Mouse (Mus musculus): ENCODE results near the gene Zar1. TPM values are rescaled to one million over a fixed set of nuclear protein-coding genes. Genes with fewer than 3 reads are reported as not detected.
"Not testable (repeated sequence)": the region's sequence is repeated elsewhere in the genome, so short reads cannot be mapped to it uniquely, and the experiment has no call there.

The Zar1 gene
- polyA plus RNA-seq, 1 experiment from 2014 or later: not detected

- Histone ChIP-seq H3K4me3 (ENCODE audit: low read length) (peak overlapping the region; percentile 48), H3K9ac (ENCODE audit: low read length) (peak overlapping the region; percentile 48; the same call in 1 of the 2 replicates)
- 4% methylated on average over 53 of the region's 73 CpGs for WGBS
Measured at GRCm38 (mm10) chr5:72580088-72580969, 725 bp downstream of the Zar1 start.

DNA sequence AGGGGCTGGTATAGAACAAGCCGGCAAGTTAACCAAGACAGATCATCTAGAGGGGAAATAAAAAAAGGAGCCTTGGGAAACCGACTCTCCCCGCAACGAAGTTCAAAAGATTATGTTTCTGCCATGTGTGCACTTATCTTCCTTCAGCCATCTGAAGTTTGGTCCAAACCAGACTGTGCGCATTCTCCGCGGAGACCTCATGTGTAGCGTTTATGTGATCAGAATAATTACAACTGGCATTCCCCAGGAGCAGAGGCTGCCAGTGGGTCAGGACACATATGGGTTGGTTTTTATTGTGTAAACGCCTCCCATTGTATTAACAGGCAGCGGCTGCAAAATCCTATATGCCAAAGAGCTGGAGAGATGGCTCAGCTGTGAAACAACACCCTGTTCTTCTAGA, 1.5 kb downstream of the Zar1 start:
- not testable (repeated sequence) for H3K9ac ChIP-seq (ENCODE audit: low read length); H3K4me1 ChIP-seq (replicated peaks; ENCODE audit: control insufficient read depth, insufficient read depth, low read length); H3K9me3 ChIP-seq (ENCODE audit: control insufficient read depth, low read length); ATAC-seq (ENCODE audit: low read depth); H3K4me3 ChIP-seq (ENCODE audit: low read length); H3K4me2 ChIP-seq (ENCODE audit: low read depth, low read length); H3K27ac ChIP-seq (ENCODE audit: low read length); H3K36me3 ChIP-seq (ENCODE audit: control insufficient read depth, insufficient read depth, low read length)
- 58% methylated on average over 10 of the region's 10 CpGs for WGBS
- peaks cover 13% of the 10 kb centered on the region for H3K27me3 ChIP-seq (ENCODE audit: control insufficient read depth, insufficient read depth, low read depth, low read length)

More at GRCm38 (mm10) chr5:72580088-72580969, 725 bp downstream of the Zar1 start:
- not testable (repeated sequence) for H3K27ac ChIP-seq (ENCODE audit: low read length); H3K36me3 ChIP-seq (ENCODE audit: control insufficient read depth, insufficient read depth, low read length); H3K9me3 ChIP-seq (ENCODE audit: control insufficient read depth, low read length); H3K4me1 ChIP-seq (replicated peaks; ENCODE audit: control insufficient read depth, insufficient read depth, low read length)
- Histone ChIP-seq H3K27me3 (ENCODE audit: control insufficient read depth, insufficient read depth, low read depth, low read length) (peaks cover 13% of the 10 kb centered on the region), H3K4me2 (ENCODE audit: low read depth, low read length) (peak overlapping the region; percentile 77)
- ATAC-seq (ENCODE audit: low read depth): peak; percentile 60

GRCm38 (mm10) chr5:72565621-72566020, 15.4 kb downstream of the Zar1 start:
- no peak for ATAC-seq (ENCODE audit: low read depth)
- 81% methylated on average over 5 of the region's 5 CpGs for WGBS
- H3K9me3 ChIP-seq (ENCODE audit: control insufficient read depth, low read length): no peaks in the 10 kb centered on the region; the same call in 1 of the 2 replicates

DNA sequence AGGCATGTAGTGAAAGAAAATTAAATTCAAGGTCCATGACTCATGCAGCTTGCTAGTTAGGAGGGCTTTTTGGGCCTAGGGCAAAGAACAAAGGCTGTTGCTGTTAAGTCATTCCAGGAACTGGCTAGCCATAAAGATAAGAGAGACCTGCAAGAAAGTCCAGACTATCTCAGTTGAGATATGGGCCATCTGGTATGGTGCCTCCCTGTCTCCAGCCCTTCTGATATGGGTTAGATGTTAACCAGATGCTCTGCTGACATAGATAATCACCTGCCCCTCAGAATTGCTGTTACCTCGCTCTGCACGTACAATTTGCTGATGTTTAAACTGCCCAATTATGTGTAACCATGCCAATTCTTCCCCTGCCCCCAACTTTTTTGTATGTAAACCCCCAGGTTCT, 17.9 kb downstream of the Zar1 start:
- not testable (repeated sequence) for H3K4me3 ChIP-seq (ENCODE audit: low read length); H3K27ac ChIP-seq (ENCODE audit: low read length); ATAC-seq (ENCODE audit: low read depth); H3K4me1 ChIP-seq (replicated peaks; ENCODE audit: control insufficient read depth, insufficient read depth, low read length); H3K9me3 ChIP-seq (ENCODE audit: control insufficient read depth, low read length); H3K27me3 ChIP-seq (ENCODE audit: control insufficient read depth, insufficient read depth, low read depth, low read length); H3K36me3 ChIP-seq (ENCODE audit: control insufficient read depth, insufficient read depth, low read length); H3K4me2 ChIP-seq (ENCODE audit: low read depth, low read length); H3K9ac ChIP-seq (ENCODE audit: low read length)
- WGBS: 79% methylated on average over 2 of the region's 2 CpGs

More at GRCm38 (mm10) chr5:72565621-72566020, 15.4 kb downstream of the Zar1 start:
- no peaks in the 10 kb centered on the region for H3K4me1 ChIP-seq (replicated peaks; ENCODE audit: control insufficient read depth, insufficient read depth, low read length)
- H3K9ac ChIP-seq (ENCODE audit: low read length): no peak overlapping the region
- no peaks in the 10 kb centered on the region for H3K36me3 ChIP-seq (ENCODE audit: control insufficient read depth, insufficient read depth, low read length)
- no peak overlapping the region for H3K27ac ChIP-seq (ENCODE audit: low read length)
- H3K4me2 ChIP-seq (ENCODE audit: low read depth, low read length): no peak overlapping the region
- H3K4me3 ChIP-seq (ENCODE audit: low read length): no peak overlapping the region
- no peaks in the 10 kb centered on the region for H3K27me3 ChIP-seq (ENCODE audit: control insufficient read depth, insufficient read depth, low read depth, low read length)

- no peak for ATAC-seq (ENCODE audit: low read depth)
- peaks cover 7% of the 10 kb centered on the region for H3K4me1 ChIP-seq (replicated peaks; ENCODE audit: control insufficient read depth, insufficient read depth, low read length)
- no peak overlapping the region for H3K9ac ChIP-seq (ENCODE audit: low read length)
- H3K4me3 ChIP-seq (ENCODE audit: low read length): no peak overlapping the region
- no peaks in the 10 kb centered on the region for H3K9me3 ChIP-seq (ENCODE audit: control insufficient read depth, low read length)
- H3K4me2 ChIP-seq (ENCODE audit: low read depth, low read length): no peak overlapping the region
- no peaks in the 10 kb centered on the region for H3K27me3 ChIP-seq (ENCODE audit: control insufficient read depth, insufficient read depth, low read depth, low read length)
- no peaks in the 10 kb centered on the region for H3K36me3 ChIP-seq (ENCODE audit: control insufficient read depth, insufficient read depth, low read length)
- WGBS: 55% methylated on average over 3 of the region's 3 CpGs
- no peak overlapping the region for H3K27ac ChIP-seq (ENCODE audit: low read length)
Measured at GRCm38 (mm10) chr5:72560976-72561628, 20.0 kb downstream of the Zar1 start.

- Histone ChIP-seq H3K4me2 (ENCODE audit: low read depth, low read length) (peak within 1 kb of the TSS; percentile 95), H3K27ac (ENCODE audit: low read length) (peak within 1 kb of the TSS; percentile 63), H3K27me3 (ENCODE audit: control insufficient read depth, insufficient read depth, low read depth, low read length) (no peaks in the 10 kb centered on the region), H3K9ac (ENCODE audit: low read length) (peak within 1 kb of the TSS; percentile 88), H3K4me1 (replicated peaks; ENCODE audit: control insufficient read depth, insufficient read depth, low read length) (peaks cover 7% of the 10 kb centered on the region), H3K9me3 (ENCODE audit: control insufficient read depth, low read length) (no peaks in the 10 kb centered on the region), H3K36me3 (ENCODE audit: control insufficient read depth, insufficient read depth, low read length) (no peaks in the 10 kb centered on the region), H3K4me3 (ENCODE audit: low read length) (peak within 1 kb of the TSS; percentile 92)
- 0% methylated on average over 42 of the region's 42 CpGs for WGBS
- ATAC-seq (ENCODE audit: low read depth): peak; percentile 97
Measured at GRCm38 (mm10) chr5:72559544-72560049, 21.5 kb downstream of the Zar1 start, which contains the start of gene Nfxl1. TSS of gene Nfxl1 (minus strand) at chr5:72559684.

DNA sequence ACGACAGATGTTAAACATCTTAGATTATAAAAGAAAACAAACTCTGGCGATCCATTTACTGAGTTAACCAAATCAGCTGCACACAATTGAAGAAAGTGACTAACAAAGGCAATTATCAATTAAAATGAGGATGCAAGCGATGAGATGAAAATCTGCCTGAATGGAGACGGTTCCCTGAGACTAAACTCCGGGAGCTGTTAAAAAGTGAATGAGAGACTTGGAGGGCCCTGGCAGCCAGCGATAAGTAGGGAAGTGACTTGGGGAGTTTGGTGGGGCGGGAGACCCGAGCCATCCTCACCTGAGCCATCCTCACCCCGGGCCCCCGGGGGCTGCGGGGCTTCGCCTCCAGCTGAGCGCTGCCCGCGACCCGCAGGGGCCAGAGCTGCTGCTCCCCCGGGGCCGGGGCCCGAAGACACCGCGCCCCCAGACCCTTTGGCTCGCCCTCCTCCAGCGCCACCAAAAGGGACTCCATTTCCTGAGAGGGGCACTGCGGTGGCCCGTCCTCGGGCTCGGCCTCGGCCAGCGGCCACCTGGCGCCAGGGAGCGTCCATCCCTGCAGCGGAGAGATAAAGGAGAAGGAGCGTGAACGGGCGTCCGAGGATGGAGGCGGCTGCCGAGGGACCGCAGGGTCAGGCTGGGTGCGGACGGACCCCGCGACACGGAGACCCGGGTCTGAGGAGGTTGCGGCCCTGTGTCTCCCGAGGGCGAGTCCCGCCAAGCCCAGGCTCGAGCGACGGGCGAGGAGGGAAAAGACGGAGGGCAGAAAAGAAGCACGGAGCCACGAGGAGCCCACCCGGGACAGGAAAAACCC, 22.1 kb downstream of the Zar1 start:
- Histone ChIP-seq H3K9me3 (ENCODE audit: control insufficient read depth, low read length) (no peaks in the 10 kb centered on the region), H3K36me3 (ENCODE audit: control insufficient read depth, insufficient read depth, low read length) (0 out of 2 replicates have a peak, but pooled peaks cover 3% of the 10 kb centered on the region), H3K27ac (ENCODE audit: low read length) (peak overlapping the region; percentile 23), H3K4me3 (ENCODE audit: low read length) (peak overlapping the region; percentile 92), H3K27me3 (ENCODE audit: control insufficient read depth, insufficient read depth, low read depth, low read length) (no peaks in the 10 kb centered on the region), H3K4me1 (replicated peaks; ENCODE audit: control insufficient read depth, insufficient read depth, low read length) (peaks cover 7% of the 10 kb centered on the region), H3K9ac (ENCODE audit: low read length) (peak overlapping the region; percentile 88), H3K4me2 (ENCODE audit: low read depth, low read length) (peak overlapping the region; percentile 95)
- WGBS: under 1% methylated on average over 52 of the region's 57 CpGs
- peak; percentile 70 for ATAC-seq (ENCODE audit: low read depth)

- Histone ChIP-seq H3K4me2 (ENCODE audit: low read depth, low read length) (no peak overlapping the region), H3K9ac (ENCODE audit: low read length) (no peak overlapping the region), H3K4me3 (ENCODE audit: low read length) (no peak overlapping the region), H3K4me1 (replicated peaks; ENCODE audit: control insufficient read depth, insufficient read depth, low read length) (peaks cover 7% of the 10 kb centered on the region), H3K36me3 (ENCODE audit: control insufficient read depth, insufficient read depth, low read length) (peaks cover 12% of the 10 kb centered on the region; the same call in 1 of the 2 replicates), H3K9me3 (ENCODE audit: control insufficient read depth, low read length) (no peaks in the 10 kb centered on the region), H3K27me3 (ENCODE audit: control insufficient read depth, insufficient read depth, low read depth, low read length) (no peaks in the 10 kb centered on the region), H3K27ac (ENCODE audit: low read length) (no peak overlapping the region)
- no peak for ATAC-seq (ENCODE audit: low read depth)
- WGBS: 81% methylated on average over 3 of the region's 3 CpGs
Measured at GRCm38 (mm10) chr5:72556245-72556644, 24.8 kb downstream of the Zar1 start.

Data from lung, embryonic 16.5 days (tissue).